Mouse (Mus musculus): ENCODE data around the gene Il5. TPM values are rescaled to one million over a fixed set of nuclear protein-coding genes. Genes with fewer than 3 reads are reported as not detected.

Gene Il5
- polyA plus RNA-seq, 1 experiment, result not detected

DNA sequence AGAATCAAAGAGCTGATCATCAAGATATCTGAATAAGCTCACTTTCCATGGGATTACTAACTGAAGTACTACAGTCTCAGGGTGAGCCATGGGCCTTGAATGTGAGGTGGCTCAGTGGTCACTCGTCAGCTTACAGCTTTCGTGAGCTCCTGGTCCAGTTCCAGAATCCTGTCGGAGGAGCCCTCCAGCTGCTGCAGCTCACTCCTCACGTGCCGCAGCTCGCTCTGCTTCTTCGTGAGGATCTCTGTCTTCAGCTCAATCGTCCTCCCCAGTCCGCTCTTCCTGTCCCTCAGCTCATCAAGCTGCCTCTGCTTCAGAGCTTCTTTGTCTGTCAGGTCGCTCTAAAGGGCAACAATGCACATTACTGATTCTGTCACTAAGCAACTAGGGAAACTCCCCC is 28.6 kb upstream of the Il5 start:
- Histone ChIP-seq H3K4me3 (ENCODE audit: insufficient read depth, poor library complexity, severe bottlenecking) (no peak overlapping the region), H3K27me3 (ENCODE audit: control insufficient read depth, insufficient read depth, insufficient read length) (no peaks in the 10 kb centered on the region), H3K79me2 (ENCODE audit: control insufficient read depth, insufficient read depth) (no peaks in the 10 kb centered on the region), H3K79me3 (ENCODE audit: low read depth) (no peaks in the 10 kb centered on the region), H3K36me3 (ENCODE audit: control insufficient read depth, insufficient read depth) (peaks cover 62% of the 10 kb centered on the region), H3ac (ENCODE audit: control insufficient read depth, insufficient read length, low read depth) (no peak overlapping the region)
- no peak for TF ChIP-seq MAX (IDR thresholded peaks at IDR 0.05)
- TF ChIP-seq USF1 (IDR thresholded peaks at IDR 0.05; ENCODE audit: low read depth), result no peak
- no peak for TF ChIP-seq MYOG (IDR thresholded peaks at IDR 0.05; ENCODE audit: control insufficient read depth, extremely low read depth, insufficient read length)

DNA sequence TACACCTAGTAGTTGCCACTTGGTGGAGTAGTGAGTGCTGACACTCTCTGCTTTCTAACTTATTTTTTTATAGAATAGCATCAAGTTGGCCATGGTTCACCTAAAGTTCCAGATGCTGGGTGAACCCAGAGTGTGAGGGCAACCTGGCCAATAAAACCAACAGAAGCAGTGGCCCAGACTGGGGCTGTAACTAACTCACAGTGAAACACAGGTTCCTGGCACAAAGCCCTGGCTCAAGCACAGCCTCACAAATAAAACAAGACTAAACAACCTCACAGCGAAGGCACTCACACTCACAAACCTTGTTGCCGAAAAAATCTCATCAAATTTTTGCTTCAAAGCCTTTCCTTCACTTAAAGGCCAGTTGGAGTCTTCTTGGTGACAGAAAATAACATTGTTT is 22.1 kb upstream of the Il5 start:
- TF ChIP-seq FOSL1 (IDR thresholded peaks at IDR 0.05; ENCODE audit: insufficient read depth, low read length, poor library complexity, severe bottlenecking) (no peak), MAX (IDR thresholded peaks at IDR 0.05) (no peak), MYOD1 (IDR thresholded peaks at IDR 0.05; ENCODE audit: control insufficient read depth, insufficient read length, low read depth) (no peak), CEBPB (IDR thresholded peaks at IDR 0.05; ENCODE audit: low read depth) (no peak), USF1 (IDR thresholded peaks at IDR 0.05; ENCODE audit: low read depth) (no peak), CTCF (IDR thresholded peaks at IDR 0.05; ENCODE audit: control insufficient read depth, insufficient read depth, insufficient read length) (no peak)
- no peak overlapping the region for H3K4me3 ChIP-seq (ENCODE audit: insufficient read depth, poor library complexity, severe bottlenecking)
- H3K27me3 ChIP-seq (ENCODE audit: control insufficient read depth, insufficient read depth, insufficient read length), result no peaks in the 10 kb centered on the region
- no peak overlapping the region for H3ac ChIP-seq (ENCODE audit: control insufficient read depth, insufficient read length, low read depth)
- H3K36me3 ChIP-seq (ENCODE audit: control insufficient read depth, insufficient read depth), result peaks cover 79% of the 10 kb centered on the region
- H3K79me3 ChIP-seq (ENCODE audit: low read depth), result no peaks in the 10 kb centered on the region
- H3K79me2 ChIP-seq (ENCODE audit: control insufficient read depth, insufficient read depth), result no peaks in the 10 kb centered on the region

DNA sequence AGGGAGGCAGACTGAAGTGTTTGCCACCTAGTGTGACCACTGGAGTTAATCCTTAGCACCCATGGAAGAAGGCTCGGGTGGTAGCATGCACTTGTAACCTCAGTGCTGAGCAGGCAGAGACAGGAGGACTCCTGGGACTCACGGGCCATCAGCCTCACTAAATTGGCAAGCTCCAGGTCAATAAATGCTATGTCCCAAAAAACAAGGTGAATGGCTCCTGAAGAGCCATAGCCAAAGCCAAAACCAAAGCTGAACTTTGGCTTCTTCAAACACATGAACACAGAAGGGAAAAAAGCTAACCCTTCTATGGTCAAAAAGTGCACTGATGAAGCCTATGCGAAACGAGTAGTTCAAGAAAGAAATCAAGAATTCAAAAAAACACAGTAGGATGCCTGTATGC is 21.2 kb upstream of the Il5 start:
- Histone ChIP-seq H3K79me3 (ENCODE audit: low read depth) (no peaks in the 10 kb centered on the region), H3K27me3 (ENCODE audit: control insufficient read depth, insufficient read depth, insufficient read length) (no peaks in the 10 kb centered on the region), H3K79me2 (ENCODE audit: control insufficient read depth, insufficient read depth) (no peaks in the 10 kb centered on the region), H3K4me3 (ENCODE audit: insufficient read depth, poor library complexity, severe bottlenecking) (no peak overlapping the region), H3K36me3 (ENCODE audit: control insufficient read depth, insufficient read depth) (peaks cover 79% of the 10 kb centered on the region), H3ac (ENCODE audit: control insufficient read depth, insufficient read length, low read depth) (no peak overlapping the region)
- TF ChIP-seq USF1 (IDR thresholded peaks at IDR 0.05; ENCODE audit: low read depth) (no peak), CTCF (IDR thresholded peaks at IDR 0.05; ENCODE audit: control insufficient read depth, insufficient read depth, insufficient read length) (no peak), MYOD1 (IDR thresholded peaks at IDR 0.05; ENCODE audit: control insufficient read depth, insufficient read length, low read depth) (no peak), FOSL1 (IDR thresholded peaks at IDR 0.05; ENCODE audit: insufficient read depth, low read length, poor library complexity, severe bottlenecking) (no peak), MYOG (IDR thresholded peaks at IDR 0.05; ENCODE audit: control insufficient read depth, extremely low read depth, insufficient read length) (no peak), CEBPB (IDR thresholded peaks at IDR 0.05; ENCODE audit: low read depth) (no peak), MAX (IDR thresholded peaks at IDR 0.05) (no peak)

DNA sequence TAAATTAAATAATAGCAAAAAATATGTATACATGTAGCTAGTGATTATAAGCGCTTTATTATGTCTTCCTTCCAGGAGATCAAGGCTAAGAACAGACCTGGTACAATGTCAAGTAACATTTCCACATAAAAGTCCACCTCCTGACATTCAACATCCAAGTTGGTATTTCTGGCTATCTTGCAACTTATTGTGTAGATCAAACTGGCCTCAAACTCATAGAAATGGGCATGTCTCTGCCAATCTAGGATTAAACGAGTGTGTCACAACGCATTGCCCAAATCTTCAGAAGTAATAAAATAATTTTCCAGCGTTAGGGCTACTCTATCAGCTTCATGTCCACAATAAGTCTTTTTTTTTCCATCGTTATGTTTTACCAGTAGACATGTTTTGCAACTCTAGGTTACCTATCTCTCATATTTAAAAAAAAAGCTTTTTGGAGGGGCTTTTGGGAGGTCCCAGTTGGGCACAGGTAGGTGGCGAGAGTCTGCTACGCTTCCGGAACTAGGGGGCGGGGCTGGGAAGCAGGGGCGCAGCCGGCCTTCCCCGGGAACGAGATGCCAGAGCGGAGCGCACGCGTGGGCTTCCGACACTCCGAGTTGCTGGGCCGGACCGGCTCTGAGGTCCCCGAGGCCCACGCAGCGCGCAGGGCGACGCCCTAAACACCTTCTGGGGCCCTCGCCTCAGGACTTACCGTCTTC is 14.2 kb upstream of the Il5 start:
- TF ChIP-seq FOSL1 (IDR thresholded peaks at IDR 0.05; ENCODE audit: insufficient read depth, low read length, poor library complexity, severe bottlenecking), result no peak
- Histone ChIP-seq H3ac (ENCODE audit: control insufficient read depth, insufficient read length, low read depth) (peak overlapping the region; percentile 97), H3K4me3 (ENCODE audit: insufficient read depth, poor library complexity, severe bottlenecking) (peak overlapping the region; percentile 92), H3K79me2 (ENCODE audit: control insufficient read depth, insufficient read depth) (peaks cover 19% of the 10 kb centered on the region), H3K36me3 (ENCODE audit: control insufficient read depth, insufficient read depth) (peaks cover 19% of the 10 kb centered on the region), H3K27me3 (ENCODE audit: control insufficient read depth, insufficient read depth, insufficient read length) (no peaks in the 10 kb centered on the region), H3K79me3 (ENCODE audit: low read depth) (peaks cover 10% of the 10 kb centered on the region)

DNA sequence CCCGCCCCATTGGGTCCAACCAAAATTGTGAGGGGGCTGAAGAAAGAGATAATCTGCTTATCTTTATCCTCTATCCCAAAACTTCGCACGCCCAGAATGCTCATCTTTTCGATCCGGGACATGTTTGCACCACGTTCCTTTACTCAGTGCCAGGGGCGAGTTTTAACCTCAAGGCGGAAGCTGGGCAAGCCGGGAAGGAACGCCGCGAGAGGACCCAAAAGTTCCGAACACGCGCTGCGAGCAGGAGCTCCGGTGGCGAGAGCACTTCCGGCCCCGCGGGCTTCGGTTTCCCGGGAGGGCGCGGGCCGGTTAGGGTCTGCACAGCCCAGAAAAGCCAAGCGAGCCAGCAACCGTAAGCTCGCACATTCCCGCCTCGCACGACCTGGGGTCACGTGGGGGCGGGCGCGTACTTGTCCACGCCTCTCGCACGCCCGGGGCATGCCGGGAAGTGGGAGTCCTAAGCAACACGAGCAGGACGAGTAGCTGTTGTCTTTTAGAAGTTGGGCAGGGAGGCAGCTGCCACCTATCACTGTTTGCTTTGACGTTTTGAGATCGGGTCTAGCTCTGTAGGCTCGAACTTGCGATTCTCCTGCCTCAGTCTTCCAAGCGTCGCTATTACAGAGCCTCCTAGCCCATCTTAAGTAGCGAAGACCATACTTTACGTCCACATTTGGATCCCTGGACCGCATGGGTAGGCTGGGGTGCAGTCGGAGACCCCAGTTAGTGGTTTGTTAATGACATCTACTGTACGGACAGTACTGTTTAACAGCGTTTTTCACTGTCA is 13.5 kb upstream of the Il5 start, which contains the start of gene Rad50:
Rad50 (minus strand) TSS at position 386 of the 784 bp plus-strand sequence.
- peaks cover 10% of the 10 kb centered on the region for H3K79me3 ChIP-seq (ENCODE audit: low read depth)
- peak within 1 kb of the TSS; percentile 97 for H3ac ChIP-seq (ENCODE audit: control insufficient read depth, insufficient read length, low read depth)
- TF ChIP-seq CEBPB (IDR thresholded peaks at IDR 0.05; ENCODE audit: low read depth), result no peak
- TF ChIP-seq MAX (IDR thresholded peaks at IDR 0.05), result peak; percentile 99
- TF ChIP-seq USF1 (IDR thresholded peaks at IDR 0.05; ENCODE audit: low read depth), result peak; percentile 97
- no peak for TF ChIP-seq FOSL1 (IDR thresholded peaks at IDR 0.05; ENCODE audit: insufficient read depth, low read length, poor library complexity, severe bottlenecking)
- H3K79me2 ChIP-seq (ENCODE audit: control insufficient read depth, insufficient read depth), result peaks cover 19% of the 10 kb centered on the region
- peaks cover 12% of the 10 kb centered on the region for H3K36me3 ChIP-seq (ENCODE audit: control insufficient read depth, insufficient read depth)
- H3K4me3 ChIP-seq (ENCODE audit: insufficient read depth, poor library complexity, severe bottlenecking), result peak within 1 kb of the TSS; percentile 92
- no peaks in the 10 kb centered on the region for H3K27me3 ChIP-seq (ENCODE audit: control insufficient read depth, insufficient read depth, insufficient read length)

DNA sequence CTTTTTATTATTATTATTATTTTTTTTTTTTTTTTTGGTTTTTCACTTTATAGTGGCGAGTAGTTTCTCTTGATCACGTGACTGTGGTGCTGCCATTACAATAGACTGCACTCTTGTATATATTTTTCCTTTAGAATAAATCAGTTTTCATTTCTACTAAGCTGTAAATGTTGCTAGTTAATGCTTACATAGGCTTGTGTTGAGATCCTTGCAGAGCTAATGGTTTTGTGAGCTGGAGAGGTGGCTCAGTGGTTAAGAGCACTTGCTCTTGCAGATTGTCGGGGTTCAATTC is 12.9 kb upstream of the Il5 start:
- TF ChIP-seq MYOG (IDR thresholded peaks at IDR 0.05; ENCODE audit: control insufficient read depth, extremely low read depth, insufficient read length) (no peak), MYOD1 (IDR thresholded peaks at IDR 0.05; ENCODE audit: control insufficient read depth, insufficient read length, low read depth) (no peak), USF1 (IDR thresholded peaks at IDR 0.05; ENCODE audit: low read depth) (no peak), FOSL1 (IDR thresholded peaks at IDR 0.05; ENCODE audit: insufficient read depth, low read length, poor library complexity, severe bottlenecking) (no peak), MAX (IDR thresholded peaks at IDR 0.05) (no peak)
- H3K36me3 ChIP-seq (ENCODE audit: control insufficient read depth, insufficient read depth), result peaks cover 11% of the 10 kb centered on the region

More for the DNA sequence above, 12.9 kb upstream of the Il5 start:
- peaks cover 10% of the 10 kb centered on the region for H3K79me3 ChIP-seq (ENCODE audit: low read depth)
- H3K4me3 ChIP-seq (ENCODE audit: insufficient read depth, poor library complexity, severe bottlenecking), result no peak overlapping the region
- no peak overlapping the region for H3ac ChIP-seq (ENCODE audit: control insufficient read depth, insufficient read length, low read depth)
- no peaks in the 10 kb centered on the region for H3K27me3 ChIP-seq (ENCODE audit: control insufficient read depth, insufficient read depth, insufficient read length)
- H3K79me2 ChIP-seq (ENCODE audit: control insufficient read depth, insufficient read depth), result peaks cover 19% of the 10 kb centered on the region

All from C2C12 (cell line).